Mouse (Mus musculus) limb, embryonic 13.5 days (tissue): ENCODE results near the gene F7. TPM values are rescaled to one million over a fixed set of nuclear protein-coding genes. Genes with fewer than 3 reads are reported as not detected.

Source experiments
- ATAC-seq: fragments of 200-750 bp; cut with Nextera tagmentation; 2 replicates; pipeline ENCODE4 v1.8.0; 2017; ENCODE audit warnings: low read depth, moderate number of reproducible peaks, moderate TSS enrichment; ENCODE audit not compliant: low FRiP score
- H3K27ac ChIP-seq: fragments of 300-500 bp; sonication (generic); 2 replicates; pipeline ENCODE4 v1.5.1; 2015; ENCODE audit warnings: inconsistent platforms, mild to moderate bottlenecking, moderate library complexity
- H3K27me3 ChIP-seq: fragments of 300-500 bp; sonication (generic); 2 replicates; pipeline ENCODE4 v1.6.1; 2015; ENCODE audit warnings: mild to moderate bottlenecking, inconsistent platforms
- H3K36me3 ChIP-seq: fragments of 300-500 bp; sonication (generic); 2 replicates; pipeline ENCODE4 v1.6.1; 2015; ENCODE audit warnings: inconsistent platforms, mild to moderate bottlenecking, moderate library complexity
- H3K4me1 ChIP-seq: fragments of 300-500 bp; sonication (generic); 2 replicates; pipeline ENCODE4 v1.6.1; 2015; ENCODE audit warnings: inconsistent platforms
- H3K4me2 ChIP-seq: fragments of 300-500 bp; sonication (generic); replicated peaks from 2 replicates; pipeline ENCODE4 v1.6.1; 2015; ENCODE audit warnings: inconsistent platforms, mild to moderate bottlenecking, moderate library complexity
- H3K4me3 ChIP-seq: fragments of 300-500 bp; sonication (generic); 2 replicates; pipeline ENCODE4 v1.5.1; 2015; ENCODE audit warnings: moderate library complexity, mild to moderate bottlenecking, inconsistent platforms
- H3K9ac ChIP-seq: fragments of 300-500 bp; sonication (generic); 2 replicates; pipeline ENCODE4 v1.6.1; 2015; ENCODE audit warnings: mild to moderate bottlenecking, inconsistent platforms
- H3K9me3 ChIP-seq: fragments of 300-500 bp; sonication (generic); 2 replicates; pipeline ENCODE4 v1.6.1; 2016; ENCODE audit warnings: inconsistent platforms
- WGBS: fragments of 180-500 bp; shearing (Covaris S2); methylation state at CpG from one replicate; pipeline ENCODE4 v1.1.7; 2015; 5-methylcytosine and 5-hydroxymethylcytosine counted together
- polyA plus RNA-seq: library from polyadenylated mRNA; unstranded; fragments of >200 nt; fragmentation: Nextera tagmentation; extraction: Ambion mirVana; gene quantifications from 2 replicates; pipeline ENCODE4 v1.2.1, GENCODE M21; 2015

Gene F7
- polyA plus RNA-seq, 1 experiment from 2014 or later, result not detected

DNA sequence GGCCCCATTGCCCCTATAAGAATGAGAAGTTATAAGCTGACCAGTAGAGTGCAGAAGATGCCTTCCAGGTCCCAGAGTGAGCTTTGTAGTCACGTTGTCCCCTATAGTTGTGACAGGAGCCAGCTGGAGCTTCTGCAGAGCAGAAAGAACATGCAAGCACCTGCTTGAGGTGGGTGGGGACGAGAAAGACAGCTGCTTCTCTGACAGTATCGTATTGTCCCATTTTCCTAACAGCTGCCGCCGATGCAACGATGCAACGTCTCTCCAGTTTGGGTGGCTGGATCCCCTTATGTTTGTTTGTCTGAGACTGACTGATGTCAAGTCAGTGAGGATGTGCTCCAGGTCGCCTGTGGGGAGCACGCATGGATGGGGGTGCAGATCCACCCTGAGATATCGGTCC, 34.4 kb upstream of the F7 start:
- no peak overlapping the region for H3K9ac ChIP-seq
- ATAC-seq, result no peak
- no peaks in the 10 kb centered on the region for H3K9me3 ChIP-seq
- H3K27me3 ChIP-seq, result no peaks in the 10 kb centered on the region
- H3K4me3 ChIP-seq, result no peak overlapping the region
- peaks cover 9% of the 10 kb centered on the region for H3K36me3 ChIP-seq
- 68% methylated on average over 10 of the region's 10 CpGs for WGBS
- H3K27ac ChIP-seq, result no peak overlapping the region
- H3K4me1 ChIP-seq, result peaks cover 17% of the 10 kb centered on the region
- H3K4me2 ChIP-seq, result no peak overlapping the region

DNA sequence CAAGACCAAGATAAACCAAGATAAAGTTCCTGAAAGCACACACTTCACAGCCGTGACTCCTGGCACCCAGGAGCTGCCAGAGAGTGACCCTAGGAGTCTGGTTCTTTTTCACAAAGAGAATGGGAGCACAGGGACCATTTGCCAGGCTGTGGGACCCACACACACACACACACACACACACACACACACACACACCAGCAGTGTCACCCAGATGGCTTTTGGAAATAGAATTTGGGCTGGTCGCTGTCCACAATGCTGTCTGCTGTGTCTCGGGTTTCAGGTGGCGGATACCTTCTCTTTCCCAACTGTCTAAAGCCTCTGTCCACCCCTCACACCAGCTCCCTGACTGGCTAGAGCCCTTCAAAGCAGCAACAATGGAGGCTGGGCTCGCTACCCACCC, 31.4 kb upstream of the F7 start:
- ATAC-seq, result no peak
- no peaks in the 10 kb centered on the region for H3K9me3 ChIP-seq
- no peak overlapping the region for H3K9ac ChIP-seq
- peaks cover 27% of the 10 kb centered on the region for H3K36me3 ChIP-seq
- H3K4me3 ChIP-seq, result no peak overlapping the region
- H3K27ac ChIP-seq, result no peak overlapping the region
- H3K4me2 ChIP-seq, result no peak overlapping the region
- H3K4me1 ChIP-seq, result peaks cover 32% of the 10 kb centered on the region
- no peaks in the 10 kb centered on the region for H3K27me3 ChIP-seq
- 76% methylated on average over 5 of the region's 5 CpGs for WGBS

DNA sequence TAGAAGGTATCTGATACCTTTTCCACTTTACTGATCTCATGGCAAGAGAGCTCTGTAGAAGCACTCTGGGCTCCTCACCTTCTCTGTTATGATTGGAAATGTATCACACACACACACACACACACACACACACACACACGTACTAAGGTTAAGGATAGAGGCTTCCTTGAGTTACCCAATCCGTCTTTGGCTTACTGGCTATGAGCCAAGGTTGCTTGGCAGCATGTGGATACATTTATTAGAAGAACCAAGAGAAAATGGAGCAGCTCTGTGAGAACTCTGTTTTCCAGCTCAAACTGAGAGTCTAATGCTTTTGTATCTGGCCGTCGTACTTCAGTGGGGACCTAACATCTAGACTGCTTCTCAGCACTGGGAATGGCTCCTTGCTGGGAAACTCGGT, 30.4 kb upstream of the F7 start:
- 56% methylated on average over 5 of the region's 5 CpGs for WGBS
- ATAC-seq, result no peak
- Histone ChIP-seq H3K36me3 (peaks cover 37% of the 10 kb centered on the region), H3K27ac (peak overlapping the region; percentile 63; the same call in 1 of the 2 replicates), H3K4me3 (no peak overlapping the region), H3K9me3 (no peaks in the 10 kb centered on the region), H3K4me1 (peaks cover 32% of the 10 kb centered on the region), H3K9ac (no peak overlapping the region), H3K4me2 (no peak overlapping the region), H3K27me3 (no peaks in the 10 kb centered on the region)

DNA sequence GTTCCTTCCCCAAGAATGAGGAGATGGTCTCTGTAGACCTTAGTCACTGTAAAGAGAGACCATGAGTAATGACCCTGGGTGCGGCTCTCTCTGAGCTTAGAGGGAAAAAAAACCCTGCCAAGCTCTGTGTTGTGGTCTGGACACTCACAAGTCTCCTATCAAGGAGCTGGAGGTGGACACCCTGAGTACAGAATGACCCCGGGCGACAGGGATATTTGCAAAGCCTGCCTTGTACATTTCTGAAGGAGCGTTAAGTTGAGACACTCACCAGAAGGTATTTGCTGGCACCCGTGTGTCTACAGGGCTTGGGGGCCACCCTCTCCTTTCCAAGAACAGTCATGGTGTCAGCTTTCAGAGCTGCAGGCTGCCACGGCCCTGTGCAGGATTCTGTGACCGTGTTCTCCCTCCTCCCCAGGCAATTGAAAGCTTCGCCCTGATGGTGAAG, 29.0 kb upstream of the F7 start:
- WGBS, result 17% methylated on average over 8 of the region's 8 CpGs
- H3K27me3 ChIP-seq, result no peaks in the 10 kb centered on the region
- peak overlapping the region; percentile 63; the same call in 1 of the 2 replicates for H3K27ac ChIP-seq
- peak; percentile 74; the same call in 1 of the 2 replicates for ATAC-seq
- no peaks in the 10 kb centered on the region for H3K9me3 ChIP-seq
- H3K4me3 ChIP-seq, result no peak overlapping the region
- H3K4me2 ChIP-seq, result 0 out of 2 replicates have a peak overlapping the region, but pooled peaks have one; percentile 11
- peaks cover 50% of the 10 kb centered on the region for H3K36me3 ChIP-seq
- H3K9ac ChIP-seq, result peak overlapping the region; percentile 31; the same call in 1 of the 2 replicates
- H3K4me1 ChIP-seq, result peaks cover 32% of the 10 kb centered on the region

DNA sequence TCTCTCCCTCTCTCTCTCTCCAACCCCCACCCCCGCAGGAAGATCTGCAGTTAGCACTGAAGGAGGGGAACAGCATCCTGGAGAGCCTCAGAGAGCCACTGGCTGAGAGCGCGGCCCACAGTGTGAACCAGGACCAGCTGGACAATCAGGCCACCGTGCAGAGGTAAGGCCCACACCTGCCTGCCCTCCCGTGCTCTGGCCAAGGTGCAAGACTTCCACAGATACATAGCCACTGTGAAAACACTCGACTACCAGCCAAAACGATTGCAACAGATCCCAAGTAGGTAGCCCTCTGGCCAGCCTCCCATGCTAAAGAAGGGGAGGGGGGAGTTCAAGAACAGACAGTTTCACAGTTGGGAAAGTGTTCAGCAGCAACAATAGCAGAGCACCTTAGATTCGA, 27.5 kb upstream of the F7 start:
- 75% methylated on average over 7 of the region's 8 CpGs for WGBS
- peaks cover 64% of the 10 kb centered on the region for H3K36me3 ChIP-seq

DNA sequence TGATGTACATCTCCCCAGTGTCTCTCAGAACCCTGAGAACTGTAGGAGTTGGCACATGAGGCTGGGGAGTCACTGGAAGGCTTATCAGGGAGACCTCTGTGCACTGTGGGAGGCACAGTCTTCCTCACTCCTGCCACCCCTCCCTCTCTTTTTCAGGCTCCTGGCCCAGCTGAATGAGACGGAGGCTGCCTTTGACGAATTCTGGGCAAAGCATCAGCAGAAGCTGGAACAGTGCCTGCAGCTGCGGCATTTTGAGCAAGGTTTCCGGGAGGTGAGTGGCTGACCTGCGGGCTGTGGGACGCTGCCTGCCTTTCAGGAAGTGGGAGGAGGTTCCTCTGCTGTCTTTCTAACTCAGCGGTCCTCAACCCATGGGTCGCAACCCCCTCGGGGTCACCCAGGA, 26.0 kb upstream of the F7 start:
- no peaks in the 10 kb centered on the region for H3K9me3 ChIP-seq
- no peak for ATAC-seq
- no peak overlapping the region for H3K4me3 ChIP-seq
- H3K27me3 ChIP-seq, result no peaks in the 10 kb centered on the region
- H3K9ac ChIP-seq, result no peak overlapping the region
- WGBS, result 76% methylated on average over 9 of the region's 9 CpGs
- H3K4me2 ChIP-seq, result no peak overlapping the region
- H3K4me1 ChIP-seq, result peaks cover 29% of the 10 kb centered on the region
- H3K36me3 ChIP-seq, result peaks cover 71% of the 10 kb centered on the region
- no peak overlapping the region for H3K27ac ChIP-seq

More for the DNA sequence above, 27.5 kb upstream of the F7 start:
- Histone ChIP-seq H3K4me3 (no peak overlapping the region), H3K27me3 (no peaks in the 10 kb centered on the region), H3K4me2 (no peak overlapping the region), H3K9me3 (no peaks in the 10 kb centered on the region), H3K27ac (no peak overlapping the region), H3K4me1 (peaks cover 32% of the 10 kb centered on the region), H3K9ac (no peak overlapping the region)
- no peak for ATAC-seq

DNA sequence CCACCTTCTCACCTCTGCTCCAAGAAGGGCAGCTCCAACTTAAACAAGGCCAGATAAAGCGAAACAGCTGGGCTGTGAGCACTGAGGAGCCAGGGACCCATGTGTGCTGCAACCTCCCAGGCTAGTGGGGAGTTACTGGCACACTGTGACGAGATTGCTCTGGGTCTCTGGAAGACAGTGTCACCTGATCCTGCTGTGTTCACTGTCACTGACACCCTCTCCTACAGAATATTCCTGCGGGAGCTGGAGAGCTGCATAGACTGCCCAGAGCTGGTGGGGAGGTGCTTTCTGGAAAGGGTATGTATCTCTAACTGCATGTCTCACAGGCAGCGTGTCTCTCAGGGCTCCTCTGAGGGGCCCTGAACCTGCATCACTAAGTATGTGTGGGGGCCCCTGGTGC, 18.4 kb upstream of the F7 start:
- Histone ChIP-seq H3K27ac (no peak overlapping the region), H3K27me3 (no peaks in the 10 kb centered on the region), H3K9me3 (peaks cover 10% of the 10 kb centered on the region), H3K9ac (0 out of 2 replicates have a peak overlapping the region, but pooled peaks have one; percentile 4), H3K36me3 (peaks cover 95% of the 10 kb centered on the region), H3K4me3 (no peak overlapping the region), H3K4me2 (no peak overlapping the region), H3K4me1 (no peaks in the 10 kb centered on the region)
- ATAC-seq, result no peak
- 54% methylated on average over 4 of the region's 4 CpGs for WGBS

DNA sequence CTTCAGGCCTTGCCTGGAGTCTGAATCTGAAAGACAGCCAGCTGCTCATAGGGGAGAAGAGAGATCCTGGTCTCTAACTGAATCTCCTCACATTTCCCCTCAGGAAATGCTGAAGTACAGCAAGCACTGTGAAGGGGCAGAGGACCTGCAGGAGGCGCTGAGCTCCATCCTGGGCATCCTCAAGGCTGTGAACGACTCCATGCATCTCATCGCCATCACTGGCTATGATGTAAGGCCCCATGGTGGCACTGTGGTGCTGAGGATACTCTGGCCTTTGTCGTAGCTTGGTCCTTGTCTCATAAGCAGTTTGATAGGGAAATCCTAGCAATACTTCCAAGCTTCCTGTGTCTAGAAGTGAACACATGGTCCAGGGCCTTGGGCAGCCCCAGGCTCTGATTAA, 15.5 kb upstream of the F7 start:
- peaks cover 10% of the 10 kb centered on the region for H3K9me3 ChIP-seq
- H3K4me2 ChIP-seq, result no peak overlapping the region
- no peak overlapping the region for H3K9ac ChIP-seq
- 60% methylated on average over 4 of the region's 4 CpGs for WGBS
- no peak overlapping the region for H3K27ac ChIP-seq
- H3K27me3 ChIP-seq, result no peaks in the 10 kb centered on the region
- H3K4me3 ChIP-seq, result no peak overlapping the region
- ATAC-seq, result no peak
- H3K4me1 ChIP-seq, result no peaks in the 10 kb centered on the region
- H3K36me3 ChIP-seq, result peaks cover 94% of the 10 kb centered on the region

DNA sequence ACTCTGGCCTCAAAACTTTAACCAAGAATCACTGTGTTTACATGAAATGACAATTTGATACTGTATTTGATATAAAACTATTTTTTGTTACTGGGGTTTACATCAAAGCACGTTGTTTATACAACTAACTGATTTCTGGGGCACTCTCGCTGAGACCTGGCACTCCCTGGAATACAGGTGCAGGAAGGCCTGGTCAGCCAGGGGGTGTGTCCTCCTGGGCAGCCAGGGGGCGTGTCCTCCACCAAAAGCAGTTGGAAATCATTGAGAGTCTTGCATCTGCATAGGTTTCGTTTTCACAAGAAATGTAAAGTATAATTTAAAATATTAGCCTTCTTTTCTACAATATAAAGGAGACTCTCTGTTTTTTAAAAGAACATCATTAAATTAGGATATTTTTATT, 6.3 kb upstream of the F7 start:
- Histone ChIP-seq H3K4me1 (no peaks in the 10 kb centered on the region), H3K36me3 (peaks cover 48% of the 10 kb centered on the region)

DNA sequence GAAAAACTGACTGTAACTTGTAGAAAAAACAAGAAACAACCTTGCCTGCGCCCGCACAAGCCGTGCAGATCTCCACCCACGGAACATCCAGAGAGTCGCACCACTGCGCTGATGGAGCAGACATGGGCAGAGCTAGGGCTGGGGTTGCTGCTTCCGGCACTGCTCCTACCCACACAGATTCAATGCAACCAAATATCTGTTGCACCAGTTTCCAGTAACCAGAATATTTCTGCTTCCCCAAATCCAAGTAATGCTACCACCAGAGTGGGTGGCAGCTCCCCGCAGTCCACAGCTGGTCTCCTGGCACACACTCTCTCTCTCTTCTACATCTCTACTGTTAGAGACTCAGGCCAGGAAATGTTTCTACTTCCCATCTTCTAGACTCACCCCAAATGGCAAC, 4.0 kb upstream of the F7 start:
- Histone ChIP-seq H3K36me3 (peaks cover 31% of the 10 kb centered on the region), H3K4me3 (no peak overlapping the region), H3K9ac (no peak overlapping the region), H3K27me3 (no peaks in the 10 kb centered on the region), H3K4me2 (no peak overlapping the region), H3K9me3 (no peaks in the 10 kb centered on the region), H3K4me1 (no peaks in the 10 kb centered on the region), H3K27ac (no peak overlapping the region)
- no peak for ATAC-seq
- WGBS, result 96% methylated on average over 8 of the region's 8 CpGs

More for the DNA sequence above, 6.3 kb upstream of the F7 start:
- Histone ChIP-seq H3K9ac (no peak overlapping the region), H3K4me2 (no peak overlapping the region), H3K9me3 (no peaks in the 10 kb centered on the region), H3K27me3 (no peaks in the 10 kb centered on the region), H3K4me3 (no peak overlapping the region), H3K27ac (no peak overlapping the region)
- 50% methylated on average over 4 of the region's 4 CpGs for WGBS
- no peak for ATAC-seq

DNA sequence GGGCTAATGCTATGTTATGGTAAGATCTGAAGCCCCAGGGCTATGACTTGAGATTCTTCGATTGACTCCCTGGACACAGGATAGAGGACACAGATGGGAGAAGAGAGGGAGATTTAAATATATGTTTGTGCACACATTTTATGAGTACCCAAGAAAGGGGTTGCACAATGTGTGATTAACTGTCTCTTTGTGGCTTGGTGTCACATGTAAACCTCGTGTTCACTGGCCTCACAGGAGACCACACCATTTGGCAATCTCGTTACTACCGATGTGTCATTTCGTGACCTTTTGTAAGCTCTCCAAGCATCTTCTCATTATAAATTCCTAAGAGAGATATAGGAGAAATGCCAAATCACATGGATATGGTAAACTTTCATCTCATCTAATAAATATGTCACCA, 1.8 kb downstream of the F7 start:
- 85% methylated on average over 5 of the region's 5 CpGs for WGBS
- no peaks in the 10 kb centered on the region for H3K4me1 ChIP-seq
- H3K4me3 ChIP-seq, result no peak overlapping the region
- H3K27me3 ChIP-seq, result no peaks in the 10 kb centered on the region
- no peak for ATAC-seq
- no peak overlapping the region for H3K27ac ChIP-seq
- H3K4me2 ChIP-seq, result no peak overlapping the region
- H3K9ac ChIP-seq, result no peak overlapping the region
- no peaks in the 10 kb centered on the region for H3K36me3 ChIP-seq
- H3K9me3 ChIP-seq, result no peaks in the 10 kb centered on the region

DNA sequence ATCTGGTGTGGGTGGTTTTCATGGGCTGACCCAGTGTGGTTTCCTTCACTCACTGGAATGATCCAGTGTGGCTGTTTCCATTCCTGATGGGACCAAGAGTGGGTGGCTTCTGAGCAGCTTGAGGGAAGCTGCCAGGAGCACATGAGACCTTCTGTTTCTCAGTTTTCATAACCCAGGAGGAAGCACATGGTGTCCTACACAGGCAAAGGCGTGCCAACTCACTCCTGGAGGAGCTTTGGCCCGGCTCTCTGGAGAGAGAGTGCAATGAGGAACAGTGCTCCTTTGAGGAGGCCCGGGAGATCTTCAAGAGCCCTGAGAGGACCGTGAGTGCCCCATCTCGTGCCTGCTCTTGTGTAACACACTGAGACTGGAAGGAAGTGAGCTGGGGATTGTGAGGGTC, 2.6 kb downstream of the F7 start:
- Histone ChIP-seq H3K4me3 (no peak overlapping the region), H3K27ac (no peak overlapping the region), H3K4me1 (no peaks in the 10 kb centered on the region), H3K4me2 (no peak overlapping the region), H3K27me3 (no peaks in the 10 kb centered on the region), H3K9ac (no peak overlapping the region), H3K9me3 (no peaks in the 10 kb centered on the region), H3K36me3 (no peaks in the 10 kb centered on the region)
- WGBS, result 73% methylated on average over 5 of the region's 5 CpGs
- ATAC-seq, result no peak

DNA sequence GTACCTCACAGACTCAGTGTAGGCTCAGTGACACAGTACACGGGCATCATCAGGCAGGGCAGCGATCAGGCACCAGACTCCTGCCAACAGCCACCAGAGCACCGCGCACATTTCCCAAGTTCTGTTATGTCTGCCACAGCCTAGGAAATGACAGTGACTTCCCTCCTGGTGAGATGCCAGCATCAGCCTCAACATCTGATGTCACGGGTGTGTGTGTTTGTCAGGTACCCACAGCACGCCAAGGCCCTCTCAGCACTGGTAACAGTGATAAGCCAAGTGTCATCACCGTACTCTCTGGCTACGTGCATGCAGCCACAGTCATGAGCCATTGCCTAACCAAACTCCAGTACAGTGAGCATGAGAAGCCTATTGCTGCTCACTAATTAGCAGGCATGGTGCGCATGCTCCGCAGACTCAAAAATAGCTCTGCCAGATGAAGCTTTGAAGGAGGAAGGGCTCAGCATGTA, 10.5 kb downstream of the F7 start:
- Histone ChIP-seq H3K4me2 (no peak overlapping the region), H3K4me1 (no peaks in the 10 kb centered on the region), H3K4me3 (no peak overlapping the region), H3K27ac (no peak overlapping the region), H3K27me3 (no peaks in the 10 kb centered on the region), H3K9me3 (no peaks in the 10 kb centered on the region), H3K36me3 (no peaks in the 10 kb centered on the region), H3K9ac (no peak overlapping the region)
- ATAC-seq, result no peak
- WGBS, result 84% methylated on average over 10 of the region's 10 CpGs
